Mouse (Mus musculus) induced T-regulatory cell, adult 2 months (primary cell): ENCODE results near the gene Pard3.

Experiments used
- DNase-seq: peaks from one replicate; pipeline ENCODE4 v3.0.0-alpha.2; 2012; ENCODE audit warnings: low read depth

Gene Pard3

DNA sequence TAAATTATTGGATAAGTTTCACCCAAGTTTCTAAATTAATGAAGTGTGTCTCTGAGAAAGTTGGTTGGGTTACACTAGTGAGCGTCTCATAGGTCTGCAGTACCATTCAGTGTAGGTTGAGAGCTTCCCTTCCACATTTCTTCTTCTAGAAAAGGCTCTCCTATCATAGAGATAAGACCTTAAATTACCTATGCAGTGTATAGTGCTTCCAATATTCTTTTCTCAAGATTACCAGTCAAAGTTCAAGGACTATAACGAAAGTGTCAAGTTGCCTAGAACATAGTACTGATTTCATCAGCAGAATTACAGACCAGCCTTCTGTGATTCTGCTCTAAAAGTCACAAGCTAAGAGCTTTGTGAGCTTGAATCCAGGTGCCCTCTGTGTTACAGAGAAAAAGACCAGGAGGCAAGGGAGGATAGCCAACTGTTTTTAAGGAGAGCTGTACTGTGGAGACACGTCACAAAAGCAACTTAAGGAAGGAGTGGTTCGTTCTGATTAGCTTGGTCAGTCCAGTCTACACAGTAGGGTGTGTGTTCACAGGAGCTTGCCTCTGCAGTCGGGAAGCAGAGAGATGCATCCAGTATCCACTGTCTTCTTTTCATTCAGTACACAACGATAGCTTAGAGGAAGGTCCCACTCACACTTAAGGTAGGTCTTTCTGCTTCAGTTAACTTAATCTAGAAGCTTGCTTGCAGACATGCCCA, 229.5 kb downstream of the Pard3 start:
- DNase-seq: no peak

GRCm38 (mm10) chr8:127294061-127294460, 230.4 kb downstream of the Pard3 start:
- DNase-seq: no peak

DNA sequence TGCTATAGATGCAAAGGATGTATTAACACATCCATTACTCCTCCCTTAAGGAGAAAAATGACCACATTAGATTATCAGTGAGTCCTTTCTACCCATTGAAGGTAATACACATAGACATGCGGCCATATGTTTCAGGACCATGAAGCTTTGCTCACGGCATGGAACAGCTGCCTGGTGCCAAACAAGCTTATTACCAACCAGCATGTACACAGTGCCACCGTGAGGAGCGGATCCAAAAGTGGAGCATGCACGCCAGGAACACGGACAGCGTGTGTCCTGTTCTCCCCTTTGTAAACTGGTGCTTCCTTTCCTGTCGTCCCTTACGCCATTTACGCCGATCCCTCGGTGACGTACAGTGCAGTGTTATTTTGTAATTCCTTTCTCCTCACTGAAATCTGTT, 232.2 kb downstream of the Pard3 start:
- DNase-seq: no peak

DNA sequence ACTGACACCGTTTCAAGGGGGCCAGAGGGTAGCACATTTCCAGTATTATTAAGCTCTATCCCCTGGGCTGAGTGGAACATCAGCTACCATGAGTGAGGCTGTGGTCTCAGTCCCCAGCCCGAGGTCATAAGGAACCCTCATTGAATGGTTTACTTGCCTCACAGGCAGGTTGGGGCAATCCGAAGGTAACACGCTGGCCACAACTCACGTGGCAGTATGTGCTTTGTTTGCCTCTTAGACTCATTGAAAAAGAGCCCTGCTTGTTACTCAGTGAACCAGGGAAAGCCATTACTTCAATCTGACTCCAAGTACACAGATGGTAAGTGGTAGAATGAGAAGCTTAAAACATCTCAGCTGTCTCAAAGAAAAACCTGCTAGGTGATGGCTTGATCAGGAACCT, 236.8 kb downstream of the Pard3 start:
- no peak for DNase-seq

DNA sequence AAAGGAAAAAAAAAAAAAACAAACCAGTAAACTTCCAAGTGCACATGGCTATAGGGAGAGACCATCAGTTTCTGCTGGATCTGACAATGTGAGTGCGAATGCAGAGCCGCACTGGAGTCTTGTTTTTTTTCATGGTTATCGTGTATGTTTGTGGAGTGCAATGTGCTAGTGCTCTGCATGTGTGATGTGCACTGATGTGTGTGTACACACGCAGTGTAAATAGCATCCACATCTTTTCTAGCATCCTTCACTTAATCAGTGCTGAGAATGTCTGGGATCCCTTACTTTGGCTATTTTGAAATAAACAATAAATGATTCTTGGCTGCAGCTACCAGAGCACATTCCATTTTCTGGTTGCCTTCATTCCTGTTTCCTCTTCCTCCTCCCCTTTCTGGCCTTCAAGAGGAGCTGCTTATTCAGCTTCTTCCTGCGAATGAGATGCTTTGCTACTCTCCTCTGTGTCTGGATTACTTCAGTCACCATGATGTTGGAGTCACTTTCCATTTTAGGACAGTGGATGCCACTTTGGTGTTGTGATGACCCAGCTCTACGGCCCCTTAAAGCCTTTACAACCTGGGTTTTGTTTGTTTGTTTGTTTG, 239.3 kb downstream of the Pard3 start:
- DNase-seq: no peak

DNA sequence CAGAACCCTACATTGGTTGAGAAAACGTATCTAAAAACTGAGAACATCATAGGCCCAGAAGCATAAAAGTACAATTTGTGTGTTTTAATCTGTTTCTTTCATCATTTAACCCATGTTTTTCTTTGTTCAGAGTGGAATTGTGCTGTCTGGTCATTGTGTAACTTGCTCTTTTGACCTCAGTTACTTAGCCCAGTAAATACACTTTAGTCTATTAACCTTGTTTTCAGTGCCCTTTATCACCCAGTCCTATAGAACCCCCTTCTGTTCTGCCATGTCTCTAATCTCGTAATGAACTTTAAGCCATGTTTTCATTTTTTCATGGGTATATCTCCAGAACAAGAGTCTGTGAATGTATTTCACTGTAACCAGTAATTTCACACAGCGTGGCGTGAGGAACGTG, 243.3 kb downstream of the Pard3 start:
- DNase-seq: no peak

GRCm38 (mm10) chr8:127309363-127309762, 245.7 kb downstream of the Pard3 start:
- no peak for DNase-seq

DNA sequence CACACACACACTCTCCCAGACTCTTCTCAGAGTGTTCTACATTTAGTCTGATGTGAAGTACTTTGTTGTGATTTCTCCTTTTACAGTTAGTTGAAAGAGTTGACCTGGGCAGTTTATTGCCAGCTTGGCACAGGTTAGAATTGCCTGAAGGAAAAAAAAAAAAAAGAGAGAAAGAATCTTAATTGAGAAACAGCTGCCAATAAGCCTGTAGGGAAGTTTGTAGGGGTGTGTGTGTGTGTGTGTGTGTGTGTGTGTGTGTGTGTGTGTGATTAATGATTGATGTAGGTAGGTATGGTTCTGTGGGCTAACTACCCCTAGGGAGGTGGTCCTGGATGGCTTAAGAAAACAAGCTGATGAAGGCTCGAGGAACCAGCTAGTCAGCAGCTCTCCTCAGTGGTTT, 252.1 kb downstream of the Pard3 start:
- DNase-seq: no peak

GRCm38 (mm10) chr8:127317914-127318313, 254.2 kb downstream of the Pard3 start:
- no peak for DNase-seq

DNA sequence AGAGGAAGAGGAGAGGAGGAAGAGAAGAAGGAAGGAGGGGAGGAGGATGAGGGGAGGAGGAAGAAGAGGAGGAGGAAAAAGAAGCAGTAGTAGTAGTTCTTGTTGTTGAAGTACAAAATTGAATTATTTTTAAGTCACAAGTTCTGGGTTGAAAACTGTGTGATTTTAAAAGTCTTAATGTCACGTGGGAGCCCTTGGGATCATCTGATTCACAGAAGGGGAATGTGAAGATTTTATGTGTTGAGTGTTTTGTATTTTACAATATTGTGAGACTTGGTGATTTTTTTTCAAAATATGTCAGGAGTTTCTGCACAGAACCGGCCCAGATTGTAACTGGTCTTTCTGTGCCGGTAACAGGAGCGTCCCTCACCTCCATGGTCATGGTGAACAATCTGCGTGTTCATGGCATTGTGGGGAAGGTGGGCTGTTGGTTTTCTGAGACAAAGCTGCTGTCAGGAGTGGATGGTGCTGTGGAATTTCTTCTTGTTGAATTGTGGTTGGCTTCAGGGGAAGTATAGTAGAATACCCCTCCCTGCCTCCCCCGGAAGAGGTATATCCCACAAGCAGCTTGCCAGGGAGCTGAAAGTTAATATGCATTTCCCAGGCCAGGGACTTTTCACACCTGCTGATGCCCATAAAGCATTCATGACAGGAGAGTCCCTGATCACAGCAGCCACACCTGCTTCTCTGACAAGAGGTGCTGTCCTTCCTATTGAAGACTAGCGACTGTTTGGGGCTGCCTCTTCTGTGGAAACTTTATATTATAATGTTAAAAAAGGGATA, 254.9 kb downstream of the Pard3 start:
- DNase-seq: no peak

DNA sequence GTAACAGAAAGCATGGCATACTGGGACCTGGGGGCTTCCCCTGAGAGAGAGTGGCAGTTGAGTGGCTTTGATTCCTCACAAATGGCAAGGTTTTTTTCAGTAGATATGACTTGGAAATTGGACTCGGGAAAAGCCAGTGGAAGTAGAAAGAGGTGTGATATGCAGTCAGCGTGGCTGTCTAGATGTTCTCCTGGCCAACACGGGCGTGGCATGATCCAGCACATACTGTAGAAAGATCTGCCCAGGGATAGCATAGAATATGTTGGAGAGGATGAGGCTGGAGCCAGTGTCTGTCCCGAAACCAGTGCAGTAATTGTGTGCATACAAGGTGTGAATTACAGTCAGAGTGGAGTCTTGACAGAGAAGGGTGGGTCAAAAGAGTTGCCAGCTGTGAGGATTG, 257.2 kb downstream of the Pard3 start:
- DNase-seq: no peak

DNA sequence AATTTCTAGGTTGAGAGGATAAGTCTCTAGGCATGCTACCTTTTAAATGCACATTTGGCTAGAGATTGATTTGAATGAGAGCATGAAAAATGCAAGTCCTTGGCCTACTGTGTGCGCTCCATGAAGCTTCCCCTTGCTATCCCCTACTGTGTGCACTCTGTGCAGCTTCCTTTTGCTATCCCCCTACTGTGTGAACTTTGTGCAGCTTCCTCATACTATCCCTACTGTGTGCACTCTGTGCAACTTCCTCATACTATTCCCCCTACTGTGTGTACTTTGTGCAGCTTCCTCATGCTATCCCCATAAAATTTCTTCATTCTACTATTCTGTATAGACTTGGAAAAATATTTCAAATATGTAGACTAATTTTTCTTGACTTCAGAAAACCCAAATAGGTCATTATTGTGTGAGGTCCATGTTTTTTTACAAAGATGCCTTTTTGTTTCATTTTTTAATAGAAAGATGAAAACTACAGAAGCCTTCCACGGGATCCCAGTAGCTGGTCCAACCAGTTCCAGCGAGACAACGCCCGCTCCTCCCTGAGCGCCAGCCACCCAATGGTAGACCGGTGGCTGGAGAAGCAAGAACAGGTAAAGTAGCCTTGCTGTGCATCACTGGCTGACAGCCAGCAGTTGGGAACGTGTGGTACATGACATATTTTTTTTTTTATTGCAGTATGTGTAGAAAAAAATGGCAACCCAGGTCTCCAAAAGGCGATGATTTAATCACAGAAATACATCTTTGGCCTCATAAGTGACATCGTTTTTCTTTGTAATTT, 260.1 kb downstream of the Pard3 start:
- DNase-seq: no peak

DNA sequence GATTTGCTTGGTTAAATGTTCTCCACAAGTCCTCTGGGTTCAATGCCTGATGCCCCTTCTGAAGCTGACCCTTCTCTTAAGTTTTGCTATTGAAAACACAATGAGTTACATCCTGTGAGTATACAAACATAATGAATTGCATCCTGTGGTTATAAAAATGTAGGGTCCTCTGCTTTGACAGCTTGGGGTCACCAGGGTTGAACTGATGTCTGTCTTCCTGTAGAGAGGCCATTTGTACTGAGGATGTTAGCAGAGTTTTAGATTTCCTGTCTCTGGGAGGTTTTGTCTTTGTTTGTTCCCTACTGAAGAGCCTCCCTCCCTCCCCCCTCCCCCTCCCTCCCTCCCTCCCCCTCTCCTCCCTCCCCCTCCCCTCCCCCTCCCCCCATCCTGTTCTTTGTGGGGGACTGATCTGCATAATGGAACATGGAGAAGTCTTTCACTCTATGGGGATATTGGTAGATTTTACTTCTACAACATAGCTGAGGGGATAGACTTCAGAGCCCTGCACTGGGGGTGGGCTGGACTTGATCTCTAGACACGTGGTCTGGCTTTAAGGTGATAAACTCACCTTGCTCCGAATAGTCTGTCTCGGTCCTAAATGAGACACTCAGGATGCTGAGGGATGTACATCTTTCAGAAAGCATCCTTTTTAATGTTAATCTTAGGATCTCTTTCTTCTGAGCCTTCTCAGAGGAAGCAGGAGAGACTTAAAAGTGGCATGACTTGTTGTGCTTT, 261.3 kb downstream of the Pard3 start:
- no peak for DNase-seq

GRCm38 (mm10) chr8:127325749-127326148, 262.1 kb downstream of the Pard3 start:
- no peak for DNase-seq

DNA sequence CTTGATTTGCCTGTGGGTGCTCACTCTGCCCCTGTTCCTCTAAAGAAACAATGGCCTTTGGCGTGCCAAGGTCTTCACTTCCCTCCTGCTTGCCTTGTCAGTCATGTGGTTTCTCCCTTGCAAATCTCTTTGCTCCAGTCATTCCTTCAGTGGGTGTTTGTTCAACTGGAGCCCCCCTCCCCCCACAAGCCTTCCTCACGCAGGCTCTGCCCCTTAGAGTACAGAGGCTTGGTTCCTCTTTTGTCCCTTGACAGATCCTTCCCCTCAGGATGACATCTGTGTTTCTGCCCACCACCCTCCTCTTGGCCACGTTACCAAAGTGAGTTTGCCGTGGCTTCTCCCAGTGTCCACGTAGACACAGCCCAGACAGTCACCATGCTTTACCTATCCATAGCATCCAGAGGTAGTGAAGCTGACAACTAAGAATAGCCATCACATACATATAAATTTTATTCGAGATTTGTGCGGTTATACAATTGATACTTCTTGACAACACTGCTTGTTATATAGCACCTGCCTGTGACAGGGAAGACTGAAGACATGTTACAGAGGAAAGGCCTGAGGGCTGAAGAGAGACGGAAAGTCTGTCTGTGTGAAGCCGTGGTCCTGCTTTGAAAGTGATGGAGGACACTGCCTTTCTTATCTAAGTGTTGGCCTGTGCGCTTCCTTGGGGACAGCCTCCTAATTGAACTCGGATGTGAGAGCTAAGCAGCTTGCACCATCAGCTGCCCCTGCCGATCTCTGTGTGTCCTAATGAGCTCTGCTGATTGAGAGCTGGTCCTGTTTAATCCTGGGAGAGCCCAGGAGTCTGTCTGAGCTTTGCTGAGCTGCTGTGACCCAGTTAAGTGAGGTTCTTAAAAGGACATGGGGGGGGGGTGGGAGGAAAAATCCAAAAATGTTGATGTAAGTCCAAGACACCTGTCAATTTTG, 266.8 kb downstream of the Pard3 start:
- no peak for DNase-seq

DNA sequence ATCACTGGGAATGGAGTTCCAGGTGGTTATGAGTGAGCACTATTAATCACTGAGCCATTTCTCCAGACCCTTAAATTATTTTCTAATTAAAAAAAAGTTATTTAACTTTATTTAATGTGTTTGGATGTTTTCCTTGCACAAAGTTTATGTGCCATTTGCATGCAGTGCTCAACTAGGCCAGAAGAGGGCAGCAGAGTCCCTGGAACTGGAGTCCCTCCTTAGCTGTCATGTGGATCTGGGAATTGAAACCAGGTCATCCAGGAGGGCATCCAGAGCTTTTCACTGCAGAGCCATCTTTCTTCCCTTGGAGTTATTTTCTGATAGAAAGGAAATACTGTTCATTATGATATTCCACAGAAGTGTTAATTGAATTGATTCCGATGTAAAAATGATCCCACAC, 268.1 kb downstream of the Pard3 start:
- DNase-seq: peak; percentile 62

GRCm38 (mm10) chr8:127335216-127335615, 271.5 kb downstream of the Pard3 start:
- no peak for DNase-seq

DNA sequence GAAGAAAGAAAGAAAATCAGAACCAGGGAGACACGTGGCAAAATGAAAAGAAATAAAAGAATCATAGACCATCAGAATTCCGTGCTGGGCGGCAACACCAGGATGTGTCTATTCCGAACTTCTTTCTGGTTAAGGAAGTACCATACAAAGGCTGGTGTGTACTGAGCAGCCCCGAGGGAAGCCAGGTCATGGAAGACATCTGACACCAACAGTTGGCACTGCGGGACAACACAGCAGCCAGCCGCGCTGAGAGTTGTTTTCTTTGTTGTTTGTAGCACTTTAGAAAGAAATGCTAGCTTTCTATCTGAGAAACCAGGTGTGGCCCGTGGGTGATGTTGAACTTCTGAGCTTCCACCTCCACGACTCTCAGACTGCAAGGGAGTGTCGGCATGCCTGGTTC, 274.5 kb downstream of the Pard3 start:
- no peak for DNase-seq

DNA sequence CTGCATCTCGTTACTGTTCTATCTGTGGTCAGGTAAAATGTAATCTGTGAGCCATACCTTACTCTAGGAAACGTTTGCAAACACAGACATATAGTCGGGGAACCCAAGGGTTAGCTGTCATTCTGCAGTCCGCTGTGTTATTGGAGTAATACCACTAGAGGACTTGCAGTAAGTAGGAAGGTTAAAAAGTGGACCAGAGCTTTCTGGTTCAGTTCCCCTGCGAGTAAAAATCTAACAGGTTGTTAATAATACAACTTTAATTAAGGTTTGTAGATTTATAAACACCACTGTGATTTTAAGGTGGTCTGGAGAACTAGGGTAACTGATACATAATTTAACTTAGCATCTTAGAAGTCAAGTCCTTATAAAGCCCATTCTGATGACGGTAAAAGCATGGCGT, 277.4 kb downstream of the Pard3 start:
- no peak for DNase-seq

DNA sequence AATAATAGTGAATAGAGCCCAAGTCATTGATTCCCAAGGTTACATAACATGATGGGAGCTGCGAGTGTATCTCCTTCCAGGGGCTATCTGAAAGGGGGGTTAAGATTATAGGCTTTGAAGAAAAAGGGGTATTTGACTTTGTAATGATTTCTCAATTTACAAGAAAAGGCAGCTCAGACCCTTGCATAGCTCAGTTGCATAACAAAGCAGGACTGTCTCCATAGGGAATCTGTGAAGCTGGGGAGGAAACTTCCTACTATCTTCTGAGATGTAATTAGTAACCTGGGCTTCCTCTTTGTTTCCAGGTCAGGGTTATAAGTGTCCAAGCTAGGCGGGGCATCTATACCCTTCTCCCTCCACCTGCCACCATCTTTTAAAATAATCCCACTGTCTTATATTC, 279.4 kb downstream of the Pard3 start:
- DNase-seq: no peak

DNA sequence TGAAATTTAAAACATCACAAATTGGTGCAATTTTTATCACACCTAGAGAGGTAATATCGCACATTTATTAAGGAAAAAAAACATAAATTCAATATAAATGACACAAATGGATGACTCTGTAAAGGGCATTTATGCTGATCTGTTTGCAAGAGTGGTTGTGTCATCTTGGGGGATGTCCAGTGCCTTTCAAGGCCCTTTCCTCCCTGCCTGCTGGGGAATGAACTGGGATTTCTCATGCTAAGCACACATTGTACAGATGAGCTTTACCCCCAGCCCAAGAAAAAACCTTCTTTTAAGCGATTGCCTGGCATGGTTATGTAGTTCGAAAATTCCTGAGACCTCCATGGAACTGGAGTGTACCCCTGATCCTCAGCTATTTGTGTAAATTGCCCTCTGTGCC, 280.7 kb downstream of the Pard3 start:
- no peak for DNase-seq
